Mouse (Mus musculus) limb, embryonic 14.5 days (tissue): ENCODE results near the gene Cox4i1. TPM values are rescaled to one million over a fixed set of nuclear protein-coding genes. Genes with fewer than 3 reads are reported as not detected.
A peak's percentile ranks its signal among the peaks of the same experiment; 100 is the strongest.

Experiments
- ATAC-seq: fragments of 200-750 bp; cut with Nextera tagmentation; 2 replicates; pipeline ENCODE4 v1.8.0; 2017; ENCODE audit warnings: low read depth, moderate number of reproducible peaks, moderate TSS enrichment; ENCODE audit not compliant: low FRiP score
- DNase-seq: peaks from one replicate; pipeline ENCODE4 v3.0.0-alpha.2; 2015; ENCODE audit warnings: low spot score
- H3K27ac ChIP-seq: fragments of 300-500 bp; sonication (generic); replicated peaks from 2 replicates; pipeline ENCODE4 v1.5.1; 2014; ENCODE audit warnings: low read depth, mild to moderate bottlenecking, low read length, moderate library complexity, mixed read lengths
- H3K27me3 ChIP-seq: fragments of 300-500 bp; sonication (generic); 2 replicates; pipeline ENCODE4 v1.6.1; 2014; ENCODE audit warnings: low read length, mixed read lengths; ENCODE audit not compliant: control insufficient read depth, insufficient read depth
- H3K36me3 ChIP-seq: fragments of 300-500 bp; sonication (generic); 2 replicates; pipeline ENCODE4 v1.6.1; 2014; ENCODE audit warnings: mild to moderate bottlenecking, low read length, moderate library complexity, mixed read lengths; ENCODE audit not compliant: control insufficient read depth, insufficient read depth
- H3K4me1 ChIP-seq: fragments of 300-500 bp; sonication (generic); 2 replicates; pipeline ENCODE4 v1.6.1; 2014; ENCODE audit warnings: antibody characterized with exemption, low read length, mixed read lengths; ENCODE audit not compliant: control insufficient read depth, insufficient read depth
- H3K4me2 ChIP-seq: fragments of 300-500 bp; sonication (generic); replicated peaks from 2 replicates; pipeline ENCODE4 v1.6.1; 2014; ENCODE audit warnings: low read depth, mild to moderate bottlenecking, low read length, moderate library complexity; ENCODE audit not compliant: severe bottlenecking
- H3K4me3 ChIP-seq: fragments of 300-500 bp; sonication (generic); replicated peaks from 2 replicates; pipeline ENCODE4 v1.5.1; 2014; ENCODE audit warnings: low read length
- H3K9ac ChIP-seq: fragments of 300-500 bp; sonication (generic); 2 replicates; pipeline ENCODE4 v1.6.1; 2014; ENCODE audit warnings: mild to moderate bottlenecking, low read depth, low read length, moderate library complexity; ENCODE audit not compliant: severe bottlenecking
- H3K9me3 ChIP-seq: fragments of 300-500 bp; sonication (generic); 2 replicates; pipeline ENCODE4 v1.6.1; 2016; ENCODE audit warnings: low read length; ENCODE audit not compliant: control insufficient read depth
- POLR2A ChIP-seq: fragments of 200-500 bp; IDR thresholded peaks from 2 replicates; pipeline ENCODE4 v1.8.0; 2012; ENCODE audit warnings: inconsistent platforms, mild to moderate bottlenecking, moderate library complexity, borderline replicate concordance; ENCODE audit not compliant: insufficient read depth, insufficient read length; ENCODE audit errors: extremely low read depth
- WGBS: fragments of 180-500 bp; shearing (Covaris S2); extraction: QIAGEN DNeasy Blood & Tissue Kit; methylation state at CpG from one replicate; pipeline ENCODE4 v1.1.7; 2014; 5-methylcytosine and 5-hydroxymethylcytosine counted together
- polyA plus RNA-seq, 2 experiments: library from polyadenylated mRNA; depleted of rRNA in 1 of 2; stranded (reverse) in 1 of 2; unstranded in 1 of 2; fragments of >200 nt; fragmentation: Nextera tagmentation in 1 of 2; extraction: Ambion mirVana in 1 of 2; gene quantifications; 2 replicates each; pipeline versions ENCODE4 v1.2.1 to v1.2.3; 2012 to 2014

Cox4i1 gene
- polyA plus RNA-seq, 2 experiments: 964 to 1,017 TPM

DNA sequence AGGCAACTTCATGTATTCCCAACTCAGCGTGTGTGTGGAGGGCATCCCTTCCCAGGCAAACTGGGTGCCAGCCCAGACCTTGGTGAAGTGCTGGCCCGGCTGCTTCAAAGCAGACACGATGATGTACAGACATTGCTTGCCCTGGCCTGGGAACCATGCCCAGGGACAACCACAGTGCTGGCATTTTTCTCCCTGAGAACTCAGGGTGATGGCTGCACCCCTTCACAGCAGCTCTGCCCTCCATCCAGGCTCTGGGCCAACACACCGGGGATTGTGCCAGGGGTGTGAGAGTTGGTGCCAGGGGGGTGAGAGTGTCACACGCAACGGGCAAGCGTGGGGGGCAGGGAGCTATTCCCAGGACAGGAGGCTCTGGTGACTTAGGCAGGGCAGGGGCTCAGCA, 23.4 kb upstream of the Cox4i1 start:
- ATAC-seq (no peak), DNase-seq (no peak)
- 75% methylated on average over 7 of the region's 7 CpGs for WGBS

DNA sequence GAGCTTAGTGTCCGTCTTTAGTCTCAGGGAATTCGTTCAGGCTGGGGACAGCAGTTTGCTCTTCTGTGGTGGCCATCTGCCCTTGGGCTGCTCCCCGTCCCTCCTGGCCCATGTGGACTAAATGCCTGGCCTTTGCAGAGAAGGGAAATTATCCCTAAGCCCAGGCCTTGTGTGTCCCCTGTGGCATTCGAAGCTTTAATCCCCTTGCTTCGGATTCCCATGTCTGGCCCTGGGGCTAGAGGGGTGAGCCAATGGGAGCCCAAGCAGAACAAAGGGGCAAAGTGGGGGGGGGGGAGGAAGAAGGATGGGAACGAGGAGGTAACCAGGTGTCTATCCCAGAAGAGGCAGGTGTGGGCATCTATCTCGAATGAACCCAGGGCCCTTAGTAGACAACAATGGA, 20.5 kb upstream of the Cox4i1 start, which contains the start of gene 1190005I06Rik:
1190005I06Rik (minus strand) TSS at position 101 of the 400 bp plus-strand sequence.
- Histone ChIP-seq H3K4me3 (no peak within 1 kb of the TSS), H3K9ac (no peak within 1 kb of the TSS), H3K9me3 (no peaks in the 10 kb centered on the region), H3K27me3 (no peaks in the 10 kb centered on the region), H3K4me1 (no peaks in the 10 kb centered on the region), H3K27ac (no peak within 1 kb of the TSS), H3K4me2 (no peak within 1 kb of the TSS), H3K36me3 (no peaks in the 10 kb centered on the region)
- no peak for TF ChIP-seq POLR2A
- ATAC-seq: no peak
- no peak for DNase-seq
- WGBS: 50% methylated on average over 7 of the region's 7 CpGs

More for the DNA sequence above, 23.4 kb upstream of the Cox4i1 start:
- H3K36me3 ChIP-seq: no peaks in the 10 kb centered on the region
- H3K9ac ChIP-seq: peak overlapping the region; percentile 4; the same call in 1 of the 2 replicates
- H3K27me3 ChIP-seq: no peaks in the 10 kb centered on the region
- no peaks in the 10 kb centered on the region for H3K4me1 ChIP-seq
- no peak overlapping the region for H3K4me3 ChIP-seq
- no peaks in the 10 kb centered on the region for H3K9me3 ChIP-seq
- H3K27ac ChIP-seq: no peak overlapping the region
- H3K4me2 ChIP-seq: no peak overlapping the region
- no peak for TF ChIP-seq POLR2A

DNA sequence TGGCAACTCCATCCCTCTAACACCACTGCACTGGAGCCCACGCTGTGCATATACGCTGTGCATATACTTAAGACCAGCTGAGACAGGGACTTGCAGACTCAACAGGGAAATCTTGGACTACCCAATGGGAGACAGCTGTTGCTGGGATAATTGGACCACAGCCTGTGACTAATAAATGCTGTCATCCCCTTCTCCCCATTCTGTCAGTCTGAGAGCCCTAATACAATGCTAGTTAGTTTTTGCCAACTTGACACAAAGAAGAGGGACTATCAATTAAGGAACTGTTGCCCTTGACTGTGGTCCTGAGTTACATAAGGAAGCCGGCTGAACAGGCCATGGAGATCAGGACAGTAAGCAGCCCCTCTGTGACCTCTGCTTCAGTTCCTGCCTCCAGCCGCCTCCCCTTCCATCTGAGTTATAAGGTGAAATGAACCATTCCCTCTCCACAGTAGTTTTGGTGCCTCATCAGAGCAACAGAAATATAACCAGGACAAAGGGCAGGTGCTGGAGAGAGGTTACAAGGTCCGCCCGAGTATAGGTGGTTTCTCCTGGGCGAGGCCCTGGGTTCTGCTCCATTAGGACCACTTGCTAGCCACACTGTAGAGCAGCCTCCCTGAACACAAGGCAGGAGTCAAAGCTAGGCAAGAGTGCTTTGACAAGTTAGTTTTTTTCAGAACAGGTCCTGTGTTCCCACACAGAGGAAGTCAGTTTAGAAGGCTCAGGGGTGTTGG, 11.5 kb upstream of the Cox4i1 start:
- no peaks in the 10 kb centered on the region for H3K9me3 ChIP-seq
- no peaks in the 10 kb centered on the region for H3K27me3 ChIP-seq
- no peak for ATAC-seq
- H3K9ac ChIP-seq: no peak overlapping the region
- TF ChIP-seq POLR2A: no peak
- peaks cover 76% of the 10 kb centered on the region for H3K36me3 ChIP-seq
- H3K4me2 ChIP-seq: no peak overlapping the region
- H3K4me3 ChIP-seq: no peak overlapping the region
- DNase-seq: no peak
- 95% methylated on average over 7 of the region's 7 CpGs for WGBS
- H3K27ac ChIP-seq: no peak overlapping the region
- H3K4me1 ChIP-seq: no peaks in the 10 kb centered on the region

DNA sequence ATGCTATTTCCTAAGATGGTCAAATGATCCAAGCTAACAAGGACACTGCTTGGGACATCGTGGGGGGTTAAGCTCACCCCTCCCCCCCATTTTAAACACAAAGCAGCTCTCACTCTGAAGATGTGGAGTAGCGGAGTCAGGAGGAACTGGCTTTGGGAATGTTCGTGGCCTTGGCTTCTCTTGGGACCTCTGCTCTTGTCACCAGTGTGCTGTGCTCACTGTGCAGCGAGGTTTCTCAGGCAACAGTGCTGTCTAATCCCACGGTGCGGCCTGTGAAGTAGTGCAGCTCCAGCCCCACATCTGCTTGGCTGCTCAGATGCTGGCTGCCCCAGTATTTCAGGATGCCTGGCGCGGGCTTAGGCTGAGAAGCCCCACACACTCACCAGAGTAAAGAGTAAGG, 10.6 kb upstream of the Cox4i1 start:
- ATAC-seq (no peak), DNase-seq (no peak)
- TF ChIP-seq POLR2A: no peak
- Histone ChIP-seq H3K4me3 (no peak overlapping the region), H3K27ac (no peak overlapping the region), H3K36me3 (peaks cover 76% of the 10 kb centered on the region), H3K27me3 (no peaks in the 10 kb centered on the region), H3K9me3 (no peaks in the 10 kb centered on the region), H3K9ac (no peak overlapping the region), H3K4me2 (no peak overlapping the region), H3K4me1 (no peaks in the 10 kb centered on the region)
- 97% methylated on average over 8 of the region's 8 CpGs for WGBS

DNA sequence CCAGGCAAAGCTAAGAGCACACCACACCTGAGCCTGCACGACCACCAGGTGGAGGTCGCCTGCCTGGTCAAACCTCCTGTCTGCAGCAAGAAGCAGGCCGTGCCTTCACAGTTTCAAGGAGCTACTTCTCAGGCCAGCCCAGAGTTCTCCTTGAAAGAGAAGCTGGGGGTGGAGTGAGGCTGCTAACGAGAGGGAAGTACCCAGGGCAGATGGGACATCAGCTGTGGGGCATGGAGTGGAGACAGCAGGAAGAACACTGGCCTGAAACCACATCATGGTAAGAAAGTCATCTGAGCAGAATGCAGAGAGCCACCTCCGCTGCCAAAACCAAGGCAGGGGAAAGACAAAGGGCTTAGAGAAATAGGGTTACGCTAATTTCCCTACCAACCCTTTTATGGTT, 3.5 kb upstream of the Cox4i1 start:
- WGBS: 81% methylated on average over 6 of the region's 6 CpGs
- DNase-seq (no peak), ATAC-seq (no peak)
- Histone ChIP-seq H3K4me2 (no peak overlapping the region), H3K27me3 (no peaks in the 10 kb centered on the region), H3K9me3 (no peaks in the 10 kb centered on the region), H3K4me3 (no peak overlapping the region), H3K27ac (no peak overlapping the region), H3K36me3 (peaks cover 16% of the 10 kb centered on the region), H3K9ac (no peak overlapping the region), H3K4me1 (peaks cover 15% of the 10 kb centered on the region)
- no peak for TF ChIP-seq POLR2A
